Mouse (Mus musculus): ENCODE measurements around the gene Ndufv1.

Ndufv1 gene

GRCm38 (mm10) chr19:4000119-4000900 lies 12.3 kb downstream of the Ndufv1 start, which contains the start of the genes Nudt8 and Gm49405:
Gene Nudt8, plus strand, starts transcription at chr19:4000580.
Gene Gm49405, plus strand, starts transcription at chr19:4000626.
- DNase-seq (ENCODE audit: low read depth, low spot score): peak; percentile 98
- Histone ChIP-seq H3K36me3 (ENCODE audit: control insufficient read depth, insufficient read depth, low read length, poor library complexity, severe bottlenecking) (no peaks in the 10 kb centered on the region), H3K27me3 (ENCODE audit: control insufficient read depth, insufficient read depth, low read length, poor library complexity, severe bottlenecking) (no peaks in the 10 kb centered on the region)

DNA sequence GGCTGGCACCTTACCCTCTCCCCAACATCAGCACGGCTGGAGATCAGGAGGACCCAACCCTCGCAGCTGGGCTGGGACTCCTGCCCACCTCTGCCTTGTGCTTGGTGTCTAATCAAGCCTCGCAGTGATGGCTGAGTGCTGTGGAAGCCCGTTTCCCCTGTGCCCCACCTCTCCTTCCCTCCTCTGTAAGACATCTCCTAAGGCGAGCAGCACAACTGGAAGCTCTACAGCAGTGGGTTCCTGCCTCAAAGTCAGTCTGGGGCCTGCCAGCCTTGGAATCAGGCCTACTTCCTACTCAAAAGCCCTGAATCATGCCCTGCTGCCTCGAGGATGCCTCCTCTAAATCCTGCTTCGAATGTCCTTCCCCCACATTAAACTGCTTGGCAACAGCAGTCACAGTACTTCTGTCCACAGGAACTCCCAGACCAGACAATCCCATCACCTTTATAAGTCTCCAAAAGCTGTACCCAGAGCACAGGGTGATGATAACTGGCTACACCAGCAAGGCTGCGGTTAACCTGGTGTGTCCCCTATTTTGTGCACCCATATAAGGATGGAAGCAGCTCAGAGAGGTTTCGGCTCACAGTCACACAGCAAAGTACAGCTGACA lies 13.4 kb downstream of the Ndufv1 start:
- Histone ChIP-seq H3K27me3 (ENCODE audit: control insufficient read depth, insufficient read depth, low read length, poor library complexity, severe bottlenecking) (no peaks in the 10 kb centered on the region), H3K36me3 (ENCODE audit: control insufficient read depth, insufficient read depth, low read length, poor library complexity, severe bottlenecking) (no peaks in the 10 kb centered on the region)
- no peak for DNase-seq (ENCODE audit: low read depth, low spot score)

GRCm38 (mm10) chr19:3998335-3998734 lies 14.3 kb downstream of the Ndufv1 start:
- DNase-seq (ENCODE audit: low read depth, low spot score): no peak
- Histone ChIP-seq H3K36me3 (ENCODE audit: control insufficient read depth, insufficient read depth, low read length, poor library complexity, severe bottlenecking) (no peaks in the 10 kb centered on the region), H3K27me3 (ENCODE audit: control insufficient read depth, insufficient read depth, low read length, poor library complexity, severe bottlenecking) (no peaks in the 10 kb centered on the region)

DNA sequence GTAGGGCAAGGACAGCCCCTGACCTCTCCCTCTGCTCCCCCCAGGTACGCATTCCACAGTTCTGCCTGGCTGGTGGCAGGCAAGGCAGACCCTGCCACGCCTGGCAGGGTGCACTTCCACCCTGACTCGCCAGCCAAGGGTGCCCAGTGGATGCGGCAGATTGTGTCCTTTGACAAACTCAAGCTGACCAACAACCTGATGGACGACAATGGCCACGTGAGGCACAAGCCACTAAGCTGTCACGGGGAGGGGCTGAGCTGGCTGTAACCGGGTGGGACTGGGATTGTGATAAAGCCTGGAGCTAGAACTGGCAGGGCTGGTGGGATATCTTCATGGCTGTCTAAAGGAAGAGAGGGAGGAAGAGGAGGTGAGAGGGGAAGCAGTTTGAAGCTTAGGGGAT lies 15.4 kb downstream of the Ndufv1 start:
- H3K27me3 ChIP-seq (ENCODE audit: control insufficient read depth, insufficient read depth, low read length, poor library complexity, severe bottlenecking): no peaks in the 10 kb centered on the region
- DNase-seq (ENCODE audit: low read depth, low spot score): no peak

GRCm38 (mm10) chr19:3996747-3997146 lies 15.9 kb downstream of the Ndufv1 start:
- Histone ChIP-seq H3K27me3 (ENCODE audit: control insufficient read depth, insufficient read depth, low read length, poor library complexity, severe bottlenecking) (no peaks in the 10 kb centered on the region), H3K36me3 (ENCODE audit: control insufficient read depth, insufficient read depth, low read length, poor library complexity, severe bottlenecking) (no peaks in the 10 kb centered on the region)
- DNase-seq (ENCODE audit: low read depth, low spot score): no peak

More for the DNA sequence above, 15.4 kb downstream of the Ndufv1 start:
- no peaks in the 10 kb centered on the region for H3K36me3 ChIP-seq (ENCODE audit: control insufficient read depth, insufficient read depth, low read length, poor library complexity, severe bottlenecking)

- Histone ChIP-seq H3K27me3 (ENCODE audit: control insufficient read depth, insufficient read depth, low read length, poor library complexity, severe bottlenecking) (no peaks in the 10 kb centered on the region), H3K36me3 (ENCODE audit: control insufficient read depth, insufficient read depth, low read length, poor library complexity, severe bottlenecking) (no peaks in the 10 kb centered on the region)
- no peak for DNase-seq (ENCODE audit: low read depth, low spot score)
These were observed 16.5 kb downstream of the Ndufv1 start for GRCm38 (mm10) chr19:3996106-3996505.

- H3K36me3 ChIP-seq (ENCODE audit: control insufficient read depth, insufficient read depth, low read length, poor library complexity, severe bottlenecking): no peaks in the 10 kb centered on the region
- H3K27me3 ChIP-seq (ENCODE audit: control insufficient read depth, insufficient read depth, low read length, poor library complexity, severe bottlenecking): no peaks in the 10 kb centered on the region
- no peak for DNase-seq (ENCODE audit: low read depth, low spot score)
These were observed 17.1 kb downstream of the Ndufv1 start for GRCm38 (mm10) chr19:3995505-3995904.

DNA sequence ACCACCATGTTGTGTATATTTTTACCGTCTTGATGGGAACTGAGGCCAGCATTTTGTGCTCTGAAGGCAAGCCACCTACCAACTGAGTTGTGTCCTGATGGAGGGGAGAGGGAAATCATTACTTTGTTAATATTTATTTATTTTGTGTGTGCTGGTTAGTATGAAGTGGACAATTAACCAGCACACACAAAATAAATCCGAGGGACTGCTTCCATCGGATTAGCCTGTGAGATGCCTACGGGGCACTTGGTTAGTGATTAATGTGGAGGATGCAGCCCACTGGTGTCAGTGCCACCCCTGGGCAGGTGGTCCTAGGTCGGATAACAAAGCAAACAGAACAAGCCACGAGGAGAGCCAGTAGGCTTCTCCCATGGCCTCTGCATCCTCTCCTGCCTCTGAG lies 17.7 kb downstream of the Ndufv1 start:
- Histone ChIP-seq H3K27me3 (ENCODE audit: control insufficient read depth, insufficient read depth, low read length, poor library complexity, severe bottlenecking) (no peaks in the 10 kb centered on the region), H3K36me3 (ENCODE audit: control insufficient read depth, insufficient read depth, low read length, poor library complexity, severe bottlenecking) (no peaks in the 10 kb centered on the region)

GRCm38 (mm10) chr19:3992416-3992815 lies 20.2 kb downstream of the Ndufv1 start, which contains the start of gene Tbx10:
Gene Tbx10, plus strand, starts transcription at chr19:3992752.
- no peak for DNase-seq (ENCODE audit: low read depth, low spot score)
- Histone ChIP-seq H3K36me3 (ENCODE audit: control insufficient read depth, insufficient read depth, low read length, poor library complexity, severe bottlenecking) (no peaks in the 10 kb centered on the region), H3K27me3 (ENCODE audit: control insufficient read depth, insufficient read depth, low read length, poor library complexity, severe bottlenecking) (no peaks in the 10 kb centered on the region)

More for the DNA sequence above, 17.7 kb downstream of the Ndufv1 start:
- DNase-seq (ENCODE audit: low read depth, low spot score): no peak

- no peak for DNase-seq (ENCODE audit: low read depth, low spot score)
- H3K27me3 ChIP-seq (ENCODE audit: control insufficient read depth, insufficient read depth, low read length, poor library complexity, severe bottlenecking): no peaks in the 10 kb centered on the region
- no peaks in the 10 kb centered on the region for H3K36me3 ChIP-seq (ENCODE audit: control insufficient read depth, insufficient read depth, low read length, poor library complexity, severe bottlenecking)
These were observed 20.6 kb downstream of the Ndufv1 start for GRCm38 (mm10) chr19:3991966-3992365.

- no peaks in the 10 kb centered on the region for H3K27me3 ChIP-seq (ENCODE audit: control insufficient read depth, insufficient read depth, low read length, poor library complexity, severe bottlenecking)
- DNase-seq (ENCODE audit: low read depth, low spot score): no peak
These were observed 21.0 kb downstream of the Ndufv1 start for GRCm38 (mm10) chr19:3991562-3991961.

DNA sequence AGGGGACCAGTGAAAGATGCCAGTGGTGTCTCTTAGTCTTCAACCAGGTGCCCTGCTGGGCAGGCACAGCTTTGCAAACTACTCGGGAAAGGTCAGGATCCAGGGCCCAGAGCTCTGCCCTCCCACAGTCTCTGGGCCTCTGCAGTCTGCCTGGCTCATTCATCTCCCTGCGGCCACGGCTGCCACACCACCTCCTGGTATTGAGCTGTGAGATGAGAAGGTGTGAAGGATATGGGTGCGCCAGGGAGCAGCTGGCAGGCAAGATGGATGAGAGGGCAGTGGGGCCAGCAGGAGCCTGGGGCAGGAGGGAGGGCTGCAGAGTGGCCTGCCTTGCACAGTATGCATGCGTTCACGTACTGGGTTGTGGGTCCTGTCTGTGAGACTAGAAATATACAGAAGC lies 21.8 kb downstream of the Ndufv1 start:
- no peak for DNase-seq (ENCODE audit: low read depth, low spot score)
- Histone ChIP-seq H3K36me3 (ENCODE audit: control insufficient read depth, insufficient read depth, low read length, poor library complexity, severe bottlenecking) (no peaks in the 10 kb centered on the region), H3K27me3 (ENCODE audit: control insufficient read depth, insufficient read depth, low read length, poor library complexity, severe bottlenecking) (no peaks in the 10 kb centered on the region)

More at GRCm38 (mm10) chr19:3991562-3991961, 21.0 kb downstream of the Ndufv1 start:
- no peaks in the 10 kb centered on the region for H3K36me3 ChIP-seq (ENCODE audit: control insufficient read depth, insufficient read depth, low read length, poor library complexity, severe bottlenecking)

DNA sequence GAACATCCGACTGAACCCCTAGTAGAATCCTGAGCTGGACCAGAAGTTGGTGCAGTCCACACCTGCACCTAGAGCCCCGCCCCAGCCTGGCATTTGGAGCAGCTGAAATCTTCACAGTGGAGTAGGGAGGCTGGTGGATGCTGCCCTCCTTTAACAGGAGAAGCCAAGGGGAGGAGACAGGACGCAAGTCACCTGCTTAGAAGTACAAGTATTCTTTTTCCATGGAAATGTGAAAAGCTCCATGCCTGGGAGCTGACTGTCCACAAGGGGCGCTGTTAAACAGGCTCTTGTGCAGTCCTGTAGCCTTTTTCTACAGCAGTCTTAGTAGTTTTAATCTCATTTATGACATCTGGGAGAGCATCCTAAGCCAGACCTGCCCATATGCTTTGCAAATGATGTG lies 23.9 kb downstream of the Ndufv1 start:
- H3K36me3 ChIP-seq (ENCODE audit: control insufficient read depth, insufficient read depth, low read length, poor library complexity, severe bottlenecking): no peaks in the 10 kb centered on the region

GRCm38 (mm10) chr19:3988066-3988465 lies 24.5 kb downstream of the Ndufv1 start:
- DNase-seq (ENCODE audit: low read depth, low spot score): no peak
- no peaks in the 10 kb centered on the region for H3K36me3 ChIP-seq (ENCODE audit: control insufficient read depth, insufficient read depth, low read length, poor library complexity, severe bottlenecking)
- H3K27me3 ChIP-seq (ENCODE audit: control insufficient read depth, insufficient read depth, low read length, poor library complexity, severe bottlenecking): no peaks in the 10 kb centered on the region

More for the DNA sequence above, 23.9 kb downstream of the Ndufv1 start:
- no peak for DNase-seq (ENCODE audit: low read depth, low spot score)
- H3K27me3 ChIP-seq (ENCODE audit: control insufficient read depth, insufficient read depth, low read length, poor library complexity, severe bottlenecking): no peaks in the 10 kb centered on the region

GRCm38 (mm10) chr19:3986334-3986733 lies 26.3 kb downstream of the Ndufv1 start, which contains the start of gene Acy3:
Gene Acy3, plus strand, starts transcription at chr19:3986570.
- no peak for DNase-seq (ENCODE audit: low read depth, low spot score)
- H3K36me3 ChIP-seq (ENCODE audit: control insufficient read depth, insufficient read depth, low read length, poor library complexity, severe bottlenecking): no peaks in the 10 kb centered on the region
- no peaks in the 10 kb centered on the region for H3K27me3 ChIP-seq (ENCODE audit: control insufficient read depth, insufficient read depth, low read length, poor library complexity, severe bottlenecking)

All from splenic B cell, adult 2 months (primary cell).